Mouse (Mus musculus): Measurements from ENCODE around the gene Hoxa1.

Hoxa1 gene

GRCm38 (mm10) chr6:52158276-52159051, at the start of gene Hoxa1:
Hoxa1 (minus strand) TSS chr6:52158317.
- no peak for DNase-seq (ENCODE audit: low spot score)

GRCm38 (mm10) chr6:52207684-52207976, 49.5 kb upstream of the Hoxa1 start:
- no peak for DNase-seq (ENCODE audit: low spot score)

GRCm38 (mm10) chr6:52206882-52207683, 49.0 kb upstream of the Hoxa1 start:
- no peak for DNase-seq (ENCODE audit: low spot score)

GRCm38 (mm10) chr6:52205638-52206621, 47.8 kb upstream of the Hoxa1 start:
- DNase-seq (ENCODE audit: low spot score): no peak

GRCm38 (mm10) chr6:52205221-52205620, 47.1 kb upstream of the Hoxa1 start:
- no peak for DNase-seq (ENCODE audit: low spot score)

- no peak for DNase-seq (ENCODE audit: low spot score)
These were observed 46.1 kb upstream of the Hoxa1 start, which contains the start of gene Hoxa5 for GRCm38 (mm10) chr6:52204050-52204752. Hoxa5 (minus strand) TSS chr6:52204587.

GRCm38 (mm10) chr6:52203371-52204049, 45.4 kb upstream of the Hoxa1 start:
- DNase-seq (ENCODE audit: low spot score): no peak

- no peak for DNase-seq (ENCODE audit: low spot score)
These were observed 44.9 kb upstream of the Hoxa1 start for GRCm38 (mm10) chr6:52203121-52203370.

- no peak for DNase-seq (ENCODE audit: low spot score)
These were observed 44.4 kb upstream of the Hoxa1 start for GRCm38 (mm10) chr6:52202362-52203120.

- DNase-seq (ENCODE audit: low spot score): no peak
These were observed 43.2 kb upstream of the Hoxa1 start for GRCm38 (mm10) chr6:52201269-52201668.

GRCm38 (mm10) chr6:52200751-52201250, 42.7 kb upstream of the Hoxa1 start:
- DNase-seq (ENCODE audit: low spot score): no peak

- DNase-seq (ENCODE audit: low spot score): no peak
These were observed 42.1 kb upstream of the Hoxa1 start for GRCm38 (mm10) chr6:52200073-52200750.

GRCm38 (mm10) chr6:52197271-52197670, 39.2 kb upstream of the Hoxa1 start:
- DNase-seq (ENCODE audit: low spot score): no peak

GRCm38 (mm10) chr6:52196811-52197210, 38.7 kb upstream of the Hoxa1 start:
- DNase-seq (ENCODE audit: low spot score): no peak

GRCm38 (mm10) chr6:52194690-52195089, 36.6 kb upstream of the Hoxa1 start:
- DNase-seq (ENCODE audit: low spot score): no peak

- no peak for DNase-seq (ENCODE audit: low spot score)
These were observed 33.9 kb upstream of the Hoxa1 start for GRCm38 (mm10) chr6:52191860-52192550.

GRCm38 (mm10) chr6:52190906-52191810, 33.0 kb upstream of the Hoxa1 start, which contains the start of gene Hoxa4:
Hoxa4 (minus strand) TSS chr6:52191753.
- DNase-seq (ENCODE audit: low spot score): no peak

- DNase-seq (ENCODE audit: low spot score): no peak
These were observed 32.3 kb upstream of the Hoxa1 start for GRCm38 (mm10) chr6:52190410-52190809.

All from left cerebral cortex, adult 11 months (tissue).